Mouse (Mus musculus) monocyte, adult 5-6 weeks (primary cell): ENCODE data around the gene Pax5. TPM values are rescaled to one million over a fixed set of nuclear protein-coding genes. Genes with fewer than 3 reads are reported as not detected.

ENCODE experiments used
- ATAC-seq: fragments of 153-309, 156-312 bp; replicated peaks from 2 replicates; pipeline ENCODE4 v1.8.0; 2017; ENCODE audit warnings: mild to moderate bottlenecking; ENCODE audit not compliant: low TSS enrichment, insufficient number of reproducible peaks, severe bottlenecking, poor library complexity, low FRiP score
- total RNA-seq: library from RNA; stranded (forward); fragments of 200-1000, 200-491, 200-594 nt; gene quantifications from 3 replicates; pipeline ENCODE4 v1.2.3, GENCODE M21; 2017

The Pax5 gene
- total RNA-seq, 1 experiment from 2014 or later, result 11.9 TPM

DNA sequence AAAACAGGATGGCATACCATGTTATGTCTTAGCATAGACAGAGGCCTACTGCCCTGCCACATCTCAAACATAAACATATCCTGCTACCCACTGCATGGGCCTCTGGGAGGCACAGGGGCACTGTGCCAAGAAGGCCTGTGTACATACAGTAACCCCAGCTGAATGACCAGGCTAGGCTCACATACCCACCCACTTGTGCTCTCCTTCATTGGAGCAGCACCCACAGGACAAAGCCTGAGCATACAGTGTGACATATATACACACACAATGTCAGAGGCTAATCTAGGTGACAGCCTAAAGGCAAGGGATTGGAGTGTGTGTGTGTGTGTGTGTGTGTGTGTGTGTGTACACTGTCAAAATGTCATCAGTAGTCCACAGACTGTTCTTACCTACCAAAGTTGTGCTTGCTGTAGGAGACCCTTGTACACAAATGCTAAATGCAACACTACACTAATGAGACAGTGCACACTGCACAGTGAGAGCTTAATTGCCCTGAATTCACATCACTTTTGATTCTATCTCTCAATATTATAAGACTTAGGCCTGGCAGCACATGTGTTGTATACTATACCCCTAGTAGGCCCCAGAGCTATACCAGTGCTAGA, 1.1 kb downstream of the Pax5 start:
- ATAC-seq, result no peak

DNA sequence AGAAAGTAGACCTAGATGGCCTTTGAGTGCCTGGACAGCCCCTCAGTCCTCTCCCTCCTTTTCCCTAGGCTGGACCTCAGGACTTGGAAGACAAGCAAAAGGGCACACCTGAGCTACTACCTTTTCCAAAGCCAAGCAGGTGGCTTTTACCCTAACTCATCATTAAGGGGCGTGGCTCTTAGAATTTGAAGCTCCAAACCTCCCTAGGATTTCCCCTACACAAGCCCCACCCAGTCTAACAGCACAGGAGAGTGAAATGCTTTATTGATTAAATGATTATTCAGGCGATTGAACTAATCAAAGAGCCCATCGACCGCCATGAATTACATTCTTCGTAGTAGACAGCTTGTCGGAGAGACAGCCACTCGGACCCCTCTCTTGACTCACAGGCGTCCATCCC, 2.0 kb downstream of the Pax5 start:
- no peak for ATAC-seq

DNA sequence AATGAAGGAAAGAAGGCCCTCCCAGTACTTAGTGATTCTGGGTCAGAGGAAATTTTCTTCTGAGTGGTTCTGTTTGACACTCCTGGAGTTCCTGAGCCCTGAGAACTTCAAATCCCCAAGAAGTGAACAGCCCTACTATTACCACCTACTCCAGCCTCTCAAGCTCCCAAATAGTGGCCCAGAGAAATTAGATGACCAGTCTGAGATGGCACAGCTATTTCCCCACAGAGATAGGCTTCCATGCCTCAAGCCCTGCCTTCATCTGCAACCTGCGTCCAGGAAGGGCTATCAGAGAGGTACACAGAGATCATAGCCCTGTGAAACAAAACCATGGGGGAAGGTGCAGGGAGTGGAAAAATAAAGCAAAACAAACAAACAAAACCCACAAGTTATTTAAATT, 3.4 kb downstream of the Pax5 start:
- ATAC-seq, result no peak

- ATAC-seq, result no peak
These were observed 4.3 kb downstream of the Pax5 start for GRCm38 (mm10) chr4:44705967-44706366.

- no peak for ATAC-seq
These were observed 5.1 kb downstream of the Pax5 start for GRCm38 (mm10) chr4:44705151-44705550.

GRCm38 (mm10) chr4:44704369-44704745, 5.9 kb downstream of the Pax5 start:
- peak; percentile 71 for ATAC-seq

- no peak for ATAC-seq
These were observed 6.5 kb downstream of the Pax5 start for GRCm38 (mm10) chr4:44703686-44704368.

DNA sequence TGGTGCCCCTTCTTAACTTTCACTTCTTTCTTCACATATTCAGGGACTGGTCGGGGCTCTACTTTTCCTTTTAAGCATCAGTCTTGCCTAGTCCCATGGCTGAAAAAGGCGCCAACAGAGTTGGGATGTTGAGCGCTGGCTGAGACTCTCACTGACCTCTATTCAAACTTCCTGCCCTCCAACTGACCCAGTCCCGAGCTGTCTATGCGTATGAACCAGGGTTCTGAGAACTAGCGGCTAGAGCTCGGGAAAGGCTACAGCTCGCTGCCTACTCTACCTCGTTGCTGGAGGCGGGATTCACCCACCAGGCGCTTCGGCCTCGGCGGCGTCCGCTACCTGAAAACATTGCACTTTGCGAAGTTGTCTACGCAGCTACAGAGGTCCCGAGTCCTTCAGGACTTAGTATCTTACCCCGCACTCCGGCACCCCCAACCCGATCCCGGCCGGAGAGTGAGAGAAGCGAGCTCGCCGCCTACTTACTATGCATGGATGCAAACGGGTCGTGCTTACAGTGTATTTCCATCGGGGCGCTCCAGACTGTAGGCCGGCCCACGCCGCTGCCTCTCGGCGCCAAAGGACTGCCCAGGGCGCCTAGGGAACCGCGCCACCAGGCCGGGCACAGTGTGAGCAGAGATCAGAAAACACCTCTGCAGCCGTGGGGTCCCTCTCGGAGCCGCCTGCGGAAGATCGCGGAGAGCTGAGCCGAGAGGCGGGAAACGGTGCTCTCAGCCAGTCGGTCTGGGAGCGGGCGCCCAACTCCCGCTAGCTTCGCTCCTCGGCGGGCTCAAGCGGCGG, 7.2 kb downstream of the Pax5 start:
- ATAC-seq, result no peak

GRCm38 (mm10) chr4:44702011-44702527, 8.2 kb downstream of the Pax5 start:
- no peak for ATAC-seq

DNA sequence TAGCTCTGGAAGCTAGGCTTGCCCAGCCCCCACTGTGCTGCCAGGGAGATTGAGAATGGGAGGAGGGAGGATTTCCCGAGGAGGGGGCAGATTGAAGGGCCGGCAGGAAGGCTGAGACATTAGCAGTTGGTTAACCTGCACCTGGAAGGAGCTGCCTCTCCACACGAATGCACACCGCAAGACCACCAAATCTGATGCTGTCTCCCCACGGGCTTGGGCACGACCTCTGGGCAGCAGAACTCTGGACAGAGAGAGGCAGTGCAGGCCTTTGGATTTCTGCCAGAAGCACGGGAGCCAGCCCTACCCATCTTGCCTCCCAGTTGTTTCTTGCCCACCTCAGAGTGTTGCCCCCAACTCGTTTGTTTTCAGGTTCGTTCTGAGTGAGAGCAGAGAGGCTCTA, 8.8 kb downstream of the Pax5 start:
- no peak for ATAC-seq

DNA sequence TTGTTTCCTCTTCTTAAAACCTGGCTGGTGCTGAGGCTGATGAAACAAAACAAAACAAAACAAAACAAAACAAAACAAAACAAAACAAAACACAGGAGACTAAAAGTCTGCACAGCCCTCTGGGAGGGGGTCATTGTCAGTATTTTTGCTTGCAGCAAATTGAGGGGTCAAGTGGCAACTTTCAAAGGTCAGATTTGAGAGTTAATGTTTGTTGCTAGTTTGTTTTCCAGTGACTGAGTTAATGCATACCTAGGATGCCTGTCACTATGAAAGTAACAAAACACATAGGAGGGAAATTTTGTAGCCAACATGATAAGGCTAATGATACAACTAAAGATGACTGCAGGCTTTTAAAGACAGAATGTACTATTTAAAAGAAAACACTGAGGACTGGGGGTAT, 13.6 kb downstream of the Pax5 start:
- ATAC-seq, result no peak

DNA sequence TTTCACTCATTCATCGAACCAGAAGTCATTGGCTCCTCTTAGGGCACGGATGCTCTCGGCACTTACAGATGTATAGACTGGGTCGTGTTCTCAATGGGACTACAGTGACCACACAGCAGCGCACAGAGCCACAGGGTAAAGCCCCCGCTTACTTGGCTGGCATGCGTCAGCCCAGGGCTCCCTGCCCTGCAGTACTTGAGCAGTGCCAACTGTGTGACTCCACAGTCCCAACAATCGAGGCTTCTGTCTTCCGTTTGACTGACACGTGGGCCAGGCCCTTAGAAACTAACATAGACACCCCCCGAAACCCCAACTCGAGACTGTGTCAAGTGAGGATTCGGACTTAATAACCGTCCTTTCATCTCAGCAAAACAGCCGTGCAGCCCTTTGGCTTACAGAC, 15.9 kb downstream of the Pax5 start:
- ATAC-seq, result no peak

- no peak for ATAC-seq
These were observed 24.7 kb downstream of the Pax5 start for GRCm38 (mm10) chr4:44685582-44685981.

DNA sequence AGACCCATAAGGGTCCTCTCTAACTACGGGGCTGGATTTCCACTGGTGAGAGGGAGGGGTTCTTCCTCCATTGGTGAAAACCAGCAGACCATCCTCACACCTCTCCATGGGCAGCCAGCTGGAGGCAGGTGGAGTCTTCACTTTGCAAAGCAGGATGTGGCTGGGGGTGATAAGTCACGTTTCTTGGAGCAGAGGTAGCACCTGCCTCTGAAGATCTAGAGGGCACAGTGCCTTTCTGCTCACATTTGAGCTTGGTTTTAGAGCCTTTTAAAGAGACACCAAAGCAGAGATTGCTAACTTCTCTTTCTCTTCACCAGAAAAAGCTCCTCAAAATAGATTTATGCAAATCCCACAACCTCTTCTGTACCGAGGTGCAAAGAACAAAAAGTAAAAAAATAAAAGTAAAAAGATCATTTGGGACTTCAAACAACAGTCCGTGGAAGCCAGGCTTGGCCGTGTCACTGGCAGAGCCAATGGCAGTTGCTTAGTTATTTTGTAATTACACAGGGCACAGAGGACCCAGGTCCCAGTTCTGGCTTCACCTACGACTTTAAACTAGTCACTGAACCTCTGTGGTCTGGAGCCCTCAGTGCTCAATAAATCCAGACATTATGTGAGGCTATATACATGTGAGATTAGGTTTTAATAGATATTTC, 29.9 kb downstream of the Pax5 start:
- ATAC-seq, result no peak

DNA sequence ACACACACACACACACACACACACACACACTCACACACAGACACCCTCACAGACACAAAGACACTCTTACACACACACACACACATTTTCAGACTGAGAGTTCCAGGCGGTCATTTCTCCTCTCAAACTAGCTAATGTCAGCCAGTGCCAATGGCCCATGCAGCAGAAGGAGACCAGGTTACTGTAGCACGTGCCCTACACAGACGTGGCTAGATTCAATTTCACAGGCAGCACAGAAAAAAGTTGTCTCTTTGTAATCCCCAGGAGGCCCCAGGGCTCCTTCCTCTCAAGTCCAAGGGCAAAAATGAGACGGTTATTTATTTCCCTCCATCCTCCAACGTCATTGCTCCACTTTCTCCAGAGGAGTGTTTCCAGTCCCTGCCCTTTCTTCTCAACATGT, 31.6 kb downstream of the Pax5 start:
- no peak for ATAC-seq

DNA sequence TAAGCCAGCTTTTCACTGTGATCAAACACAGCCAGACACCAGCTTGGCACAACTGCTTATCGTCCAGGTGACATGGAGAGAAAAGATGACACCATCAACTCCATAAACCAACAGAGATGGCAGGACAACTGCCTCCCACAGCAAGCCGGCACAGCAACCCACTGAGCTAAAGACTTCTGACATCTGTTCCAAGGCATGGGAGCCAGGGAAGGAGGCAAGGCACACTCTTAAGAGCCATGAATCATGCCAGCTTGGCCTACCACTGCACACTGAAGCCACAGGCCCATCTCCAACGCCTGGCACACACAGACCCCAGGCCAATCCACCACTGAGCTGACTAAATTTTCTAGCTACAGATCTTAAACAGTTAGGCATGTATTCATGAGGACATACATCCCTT, 32.3 kb downstream of the Pax5 start:
- ATAC-seq, result no peak

- no peak for ATAC-seq
These were observed 35.3 kb downstream of the Pax5 start for GRCm38 (mm10) chr4:44674973-44675372.

DNA sequence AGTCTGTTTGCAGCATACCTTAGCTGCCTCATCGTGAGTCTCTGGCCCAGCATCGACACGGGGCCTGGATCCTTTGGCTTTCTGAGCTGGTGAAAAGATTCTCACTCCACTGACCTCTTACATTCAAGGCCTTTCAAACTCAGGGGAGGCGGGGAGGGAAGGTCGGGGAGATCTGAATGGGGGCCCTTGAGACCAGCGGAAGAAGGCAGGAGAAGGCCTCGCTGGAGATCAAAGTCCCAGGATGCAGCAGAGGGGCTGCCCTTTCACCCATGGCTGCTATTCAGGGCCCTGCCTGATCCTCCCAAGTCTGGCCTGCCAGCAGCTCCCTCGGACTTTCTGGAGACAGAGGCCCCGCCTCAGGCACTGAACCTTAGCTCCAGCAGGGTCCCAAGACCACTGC, 36.6 kb downstream of the Pax5 start:
- ATAC-seq, result no peak

DNA sequence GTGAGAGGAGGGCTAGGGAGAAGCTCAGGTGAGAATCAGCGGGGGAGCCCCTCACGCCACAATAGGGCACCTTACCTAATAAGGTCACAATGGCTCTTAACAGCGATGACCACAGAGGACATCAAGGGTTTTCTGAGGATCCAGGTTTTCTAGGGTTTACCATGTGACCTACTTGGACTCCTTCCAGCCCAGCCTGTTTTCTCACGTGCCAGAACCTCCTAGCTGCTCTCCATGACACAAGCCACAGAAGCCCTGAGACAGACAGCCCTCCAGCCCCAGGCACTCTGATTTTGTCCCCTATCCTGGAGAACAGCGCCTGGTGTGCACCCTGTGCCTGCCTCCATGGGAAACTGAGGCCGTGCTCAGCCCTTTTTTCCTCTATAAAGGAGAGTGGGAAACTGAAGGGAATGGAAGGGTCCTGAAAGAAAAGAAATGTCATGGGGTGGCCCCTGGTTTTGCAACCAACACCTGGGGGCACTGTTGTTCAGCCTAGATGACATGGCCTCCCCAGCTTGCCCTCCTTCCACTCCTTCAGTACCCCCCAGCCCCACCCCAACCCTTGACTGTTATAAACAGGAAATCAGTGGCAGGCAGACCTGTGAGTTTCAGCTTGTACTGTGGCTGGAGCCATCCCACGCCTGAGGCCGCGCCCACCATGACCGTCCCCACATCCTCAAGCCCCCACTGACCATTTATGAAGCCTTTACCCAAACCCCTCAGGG, 37.9 kb downstream of the Pax5 start:
- ATAC-seq, result no peak
